Mouse (Mus musculus): ENCODE data around the gene Rpap3. TPM values are rescaled to one million over a fixed set of nuclear protein-coding genes. Genes with fewer than 3 reads are reported as not detected.
A peak's percentile ranks its signal among the peaks of the same experiment; 100 is the strongest.

Rpap3 gene
- polyA plus RNA-seq (2015; fragmentation: Nextera tagmentation; extraction: Ambion mirVana), result 11.8 and 12.0 TPM in 2 replicates

- TF ChIP-seq CTCF (IDR thresholded peaks at IDR 0.05; ENCODE audit: low read depth), result no peak
- H3K4me2 ChIP-seq (replicated peaks; ENCODE audit: low read depth), result peak within 1 kb of the TSS; percentile 87
- WGBS, result under 1% methylated on average over 70 of the region's 71 CpGs
- H3K27me3 ChIP-seq (replicated peaks; ENCODE audit: control insufficient read depth, insufficient read depth, low read length), result no peaks in the 10 kb centered on the region
- H3K27ac ChIP-seq (ENCODE audit: low read depth, low read length), result no peak within 1 kb of the TSS
- peak; percentile 82 for ATAC-seq
- no peaks in the 10 kb centered on the region for H3K9me3 ChIP-seq (ENCODE audit: control insufficient read depth)
- peaks cover 21% of the 10 kb centered on the region for H3K36me3 ChIP-seq (ENCODE audit: control insufficient read depth, insufficient read depth)
- peak within 1 kb of the TSS; percentile 86 for H3K4me3 ChIP-seq (ENCODE audit: low read depth, low read length)
- H3K9ac ChIP-seq (ENCODE audit: low read depth, low read length), result peak within 1 kb of the TSS; percentile 83
- no peaks in the 10 kb centered on the region for H3K4me1 ChIP-seq (replicated peaks; ENCODE audit: control insufficient read depth, insufficient read depth, low read length)
Observed at GRCm38 (mm10) chr15:97705211-97706050, at the start of gene Rpap3. Gene Rpap3 (minus strand): TSS chr15:97705825.

- no peak for TF ChIP-seq CTCF (IDR thresholded peaks at IDR 0.05; ENCODE audit: low read depth)
- Histone ChIP-seq H3K27me3 (replicated peaks; ENCODE audit: control insufficient read depth, insufficient read depth, low read length) (no peaks in the 10 kb centered on the region), H3K9me3 (ENCODE audit: control insufficient read depth) (no peaks in the 10 kb centered on the region)
Observed at GRCm38 (mm10) chr15:97755361-97755760, 49.7 kb upstream of the Rpap3 start.

GRCm38 (mm10) chr15:97754476-97754875 is 48.9 kb upstream of the Rpap3 start:
- Histone ChIP-seq H3K36me3 (ENCODE audit: control insufficient read depth, insufficient read depth) (no peaks in the 10 kb centered on the region), H3K27me3 (replicated peaks; ENCODE audit: control insufficient read depth, insufficient read depth, low read length) (no peaks in the 10 kb centered on the region), H3K27ac (ENCODE audit: low read depth, low read length) (no peak overlapping the region), H3K9me3 (ENCODE audit: control insufficient read depth) (no peaks in the 10 kb centered on the region), H3K4me3 (ENCODE audit: low read depth, low read length) (no peak overlapping the region), H3K4me1 (replicated peaks; ENCODE audit: control insufficient read depth, insufficient read depth, low read length) (no peaks in the 10 kb centered on the region), H3K9ac (ENCODE audit: low read depth, low read length) (no peak overlapping the region), H3K4me2 (replicated peaks; ENCODE audit: low read depth) (no peak overlapping the region)
- TF ChIP-seq CTCF (IDR thresholded peaks at IDR 0.05; ENCODE audit: low read depth), result no peak
- no peak for ATAC-seq
- 49% methylated on average over 6 of the region's 6 CpGs for WGBS

More at GRCm38 (mm10) chr15:97755361-97755760, 49.7 kb upstream of the Rpap3 start:
- Histone ChIP-seq H3K4me2 (replicated peaks; ENCODE audit: low read depth) (no peak overlapping the region), H3K27ac (ENCODE audit: low read depth, low read length) (no peak overlapping the region), H3K4me3 (ENCODE audit: low read depth, low read length) (no peak overlapping the region), H3K9ac (ENCODE audit: low read depth, low read length) (no peak overlapping the region), H3K36me3 (ENCODE audit: control insufficient read depth, insufficient read depth) (no peaks in the 10 kb centered on the region), H3K4me1 (replicated peaks; ENCODE audit: control insufficient read depth, insufficient read depth, low read length) (no peaks in the 10 kb centered on the region)
- no peak for ATAC-seq
- WGBS, result 58% methylated on average over 8 of the region's 8 CpGs

GRCm38 (mm10) chr15:97752491-97752890 is 46.9 kb upstream of the Rpap3 start:
- Histone ChIP-seq H3K4me1 (replicated peaks; ENCODE audit: control insufficient read depth, insufficient read depth, low read length) (no peaks in the 10 kb centered on the region), H3K4me3 (ENCODE audit: low read depth, low read length) (no peak overlapping the region), H3K9ac (ENCODE audit: low read depth, low read length) (no peak overlapping the region), H3K27ac (ENCODE audit: low read depth, low read length) (no peak overlapping the region), H3K27me3 (replicated peaks; ENCODE audit: control insufficient read depth, insufficient read depth, low read length) (no peaks in the 10 kb centered on the region), H3K4me2 (replicated peaks; ENCODE audit: low read depth) (no peak overlapping the region), H3K36me3 (ENCODE audit: control insufficient read depth, insufficient read depth) (no peaks in the 10 kb centered on the region), H3K9me3 (ENCODE audit: control insufficient read depth) (no peaks in the 10 kb centered on the region)
- no peak for ATAC-seq
- WGBS, result 83% methylated on average over 5 of the region's 5 CpGs
- no peak for TF ChIP-seq CTCF (IDR thresholded peaks at IDR 0.05; ENCODE audit: low read depth)

GRCm38 (mm10) chr15:97751676-97752075 is 46.1 kb upstream of the Rpap3 start:
- H3K27me3 ChIP-seq (replicated peaks; ENCODE audit: control insufficient read depth, insufficient read depth, low read length), result no peaks in the 10 kb centered on the region
- no peak overlapping the region for H3K9ac ChIP-seq (ENCODE audit: low read depth, low read length)
- H3K27ac ChIP-seq (ENCODE audit: low read depth, low read length), result no peak overlapping the region
- H3K36me3 ChIP-seq (ENCODE audit: control insufficient read depth, insufficient read depth), result no peaks in the 10 kb centered on the region
- peak; percentile 71 for TF ChIP-seq CTCF (IDR thresholded peaks at IDR 0.05; ENCODE audit: low read depth)
- no peaks in the 10 kb centered on the region for H3K4me1 ChIP-seq (replicated peaks; ENCODE audit: control insufficient read depth, insufficient read depth, low read length)
- 81% methylated on average over 2 of the region's 2 CpGs for WGBS
- no peak overlapping the region for H3K4me2 ChIP-seq (replicated peaks; ENCODE audit: low read depth)
- no peak overlapping the region for H3K4me3 ChIP-seq (ENCODE audit: low read depth, low read length)
- no peak for ATAC-seq
- no peaks in the 10 kb centered on the region for H3K9me3 ChIP-seq (ENCODE audit: control insufficient read depth)

GRCm38 (mm10) chr15:97750697-97751096 is 45.1 kb upstream of the Rpap3 start:
- no peak for ATAC-seq
- WGBS, result 23% methylated on average over 12 of the region's 12 CpGs

More at GRCm38 (mm10) chr15:97750697-97751096, 45.1 kb upstream of the Rpap3 start:
- H3K4me2 ChIP-seq (replicated peaks; ENCODE audit: low read depth), result no peak overlapping the region
- no peak for TF ChIP-seq CTCF (IDR thresholded peaks at IDR 0.05; ENCODE audit: low read depth)
- H3K9me3 ChIP-seq (ENCODE audit: control insufficient read depth), result no peaks in the 10 kb centered on the region
- H3K36me3 ChIP-seq (ENCODE audit: control insufficient read depth, insufficient read depth), result no peaks in the 10 kb centered on the region
- H3K4me3 ChIP-seq (ENCODE audit: low read depth, low read length), result no peak overlapping the region
- no peak overlapping the region for H3K9ac ChIP-seq (ENCODE audit: low read depth, low read length)
- no peaks in the 10 kb centered on the region for H3K4me1 ChIP-seq (replicated peaks; ENCODE audit: control insufficient read depth, insufficient read depth, low read length)
- no peaks in the 10 kb centered on the region for H3K27me3 ChIP-seq (replicated peaks; ENCODE audit: control insufficient read depth, insufficient read depth, low read length)
- H3K27ac ChIP-seq (ENCODE audit: low read depth, low read length), result no peak overlapping the region

Data from intestine, postnatal 0 days (tissue).